Mouse (Mus musculus) v-Abl transformed pro-B cells (cell line): Measurements from ENCODE around the gene Srl.

Source experiments
- in situ Hi-C, 2 experiments: fragments of 400-800 bp; cut with MboI; formaldehyde crosslinking; loops; one replicate each; pipeline ENCODE4 v1.15.1; 2025; ENCODE audit not compliant: unreplicated experiment in 2 of 2

Gene Srl

DNA sequence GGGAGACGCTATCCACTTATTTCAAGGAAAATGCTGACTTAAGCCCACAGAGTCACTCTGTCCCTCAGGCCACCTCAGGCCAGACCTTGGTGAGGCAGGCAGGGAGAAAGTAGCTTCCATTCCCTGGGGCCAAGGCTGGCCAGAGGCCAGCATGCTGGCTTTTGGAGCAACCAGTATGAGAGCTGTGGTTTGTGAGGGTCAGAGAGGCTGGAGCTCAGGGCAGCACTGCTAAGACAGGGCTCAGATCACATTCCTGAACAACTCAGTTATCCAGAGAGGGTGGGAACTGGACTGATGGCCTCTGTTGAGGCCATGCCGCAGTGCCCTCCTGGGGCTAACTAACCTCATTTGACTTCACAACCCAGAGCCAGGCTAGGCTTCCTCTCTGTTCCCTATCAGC lies 106.2 kb downstream of the Srl start:
- in situ Hi-C loops = no loop called here

DNA sequence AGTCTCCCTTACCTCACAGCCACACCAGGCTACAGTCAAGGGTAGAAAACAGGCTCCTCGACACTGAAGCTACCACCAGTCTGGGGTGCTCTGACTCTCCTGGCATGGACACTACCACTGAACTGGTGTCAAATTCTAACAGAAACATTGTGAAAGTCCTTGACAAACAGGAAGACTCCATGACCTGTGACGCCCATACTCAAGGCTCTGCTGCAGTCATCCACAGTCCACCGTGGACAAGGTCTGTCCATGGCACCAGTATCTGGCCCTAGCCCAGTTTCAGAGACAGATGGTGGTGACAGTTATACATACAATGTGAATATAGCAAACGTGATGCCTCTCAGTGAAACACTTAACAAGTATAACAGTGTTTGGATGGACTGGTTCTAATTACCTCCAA lies 109.8 kb downstream of the Srl start:
- in situ Hi-C loops = no loop called here

GRCm38 (mm10) chr16:4431013-4431412 lies 110.6 kb downstream of the Srl start:
- in situ Hi-C loops = no loop called here

DNA sequence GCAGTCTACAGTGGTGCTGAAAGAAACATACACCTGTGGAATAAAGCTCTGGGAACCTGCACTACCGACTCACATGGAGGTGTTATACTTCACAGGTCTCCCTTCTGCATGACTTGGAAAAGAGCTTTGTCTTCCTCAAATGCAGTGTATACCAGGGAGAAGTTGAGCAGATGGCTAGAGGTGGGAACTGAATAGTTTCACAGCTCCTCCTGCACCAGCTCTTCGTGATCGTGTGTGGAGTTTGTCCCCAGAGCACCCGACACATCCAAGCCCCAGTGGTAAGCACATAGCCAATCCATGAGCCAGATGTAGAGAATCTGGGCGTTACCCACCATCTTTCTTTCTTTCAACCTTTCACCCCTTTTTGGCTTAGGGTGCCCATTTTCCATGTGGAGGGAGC lies 111.4 kb downstream of the Srl start:
- in situ Hi-C loops = no loop called here
